Mouse (Mus musculus) spleen, adult 2 months (tissue): ENCODE measurements around the gene Tenm4.

Experiments used
- CTCF ChIP-seq: fragments of 200-500 bp; IDR thresholded peaks from 2 replicates; pipeline ENCODE4 v1.5.1; 2011; ENCODE audit warnings: mild to moderate bottlenecking, inconsistent platforms; ENCODE audit not compliant: insufficient read depth, insufficient read length, insufficient replicate concordance; ENCODE audit errors: extremely low read depth
- POLR2A ChIP-seq: fragments of 200-500 bp; IDR thresholded peaks from 2 replicates; pipeline ENCODE4 v1.6.1; 2011; ENCODE audit warnings: low read depth, low read length, inconsistent platforms

- TF ChIP-seq CTCF (no peak), POLR2A (no peak)
Measured at GRCm38 (mm10) chr7:96587403-96587802, 416.4 kb downstream of the Tenm4 start.
